Mouse (Mus musculus): ENCODE results near the gene Pou5f1. TPM values are rescaled to one million over a fixed set of nuclear protein-coding genes. Genes with fewer than 3 reads are reported as not detected.
A peak's percentile ranks its signal among the peaks of the same experiment; 100 is the strongest.

Pou5f1 gene
- total RNA-seq, 2 experiments from 2014 or later, result not detected

DNA sequence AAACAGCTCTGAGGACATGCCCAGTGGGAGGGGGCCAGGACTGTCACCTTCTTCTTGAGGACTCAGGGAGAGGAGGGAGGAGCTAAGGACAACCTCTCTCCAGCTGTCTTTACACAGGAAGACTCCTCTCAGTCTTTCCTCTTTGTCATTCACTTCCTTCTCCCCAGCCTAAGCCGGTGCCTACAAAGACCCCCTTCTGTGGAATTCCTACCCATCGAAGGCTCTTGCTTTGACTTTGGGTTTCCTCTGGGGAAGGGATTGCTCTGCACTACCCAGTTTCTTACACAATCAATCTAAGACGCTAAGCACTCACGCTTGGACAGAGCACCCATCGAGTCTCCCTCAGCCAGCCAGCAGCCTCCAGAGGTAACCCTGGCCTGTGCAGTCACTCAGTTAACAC lies 42.8 kb downstream of the Pou5f1 start:
- no peak for ATAC-seq (replicated peaks; ENCODE audit: poor library complexity, severe bottlenecking)

DNA sequence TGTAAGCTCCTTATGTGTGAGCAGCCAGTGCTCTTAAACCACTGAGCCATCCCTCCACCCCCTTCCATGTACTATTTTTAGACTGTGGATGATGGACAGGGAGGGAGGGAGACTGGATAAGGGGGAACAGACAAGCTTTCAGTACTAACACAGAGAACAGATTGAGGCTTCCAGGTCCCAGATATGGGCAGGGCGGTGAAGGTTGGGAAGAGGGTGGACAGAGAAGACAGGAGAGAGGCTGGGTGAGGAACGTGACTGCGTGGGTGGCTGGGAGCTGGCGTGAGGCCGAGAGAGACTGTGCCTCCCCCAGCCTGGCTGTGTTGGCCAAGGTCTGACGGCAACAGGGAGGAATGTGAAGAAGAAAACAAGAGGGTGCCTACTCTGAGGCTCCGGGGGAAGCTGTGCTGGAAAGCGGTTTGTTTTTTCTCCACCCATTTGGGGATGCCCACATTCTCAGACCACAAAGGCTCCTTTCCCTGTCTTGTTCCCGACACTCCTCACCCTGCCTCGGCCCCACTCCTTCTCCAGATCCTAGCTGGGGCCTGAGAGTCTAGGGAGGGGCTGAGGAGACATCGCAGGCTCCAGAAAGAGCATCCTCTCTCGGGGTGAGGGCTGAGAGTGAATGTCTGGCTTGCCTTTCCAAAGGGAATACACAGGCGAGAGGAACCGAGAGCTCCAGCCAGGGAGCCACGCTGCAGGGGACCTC lies 43.8 kb downstream of the Pou5f1 start:
- ATAC-seq (replicated peaks; ENCODE audit: poor library complexity, severe bottlenecking), result no peak

DNA sequence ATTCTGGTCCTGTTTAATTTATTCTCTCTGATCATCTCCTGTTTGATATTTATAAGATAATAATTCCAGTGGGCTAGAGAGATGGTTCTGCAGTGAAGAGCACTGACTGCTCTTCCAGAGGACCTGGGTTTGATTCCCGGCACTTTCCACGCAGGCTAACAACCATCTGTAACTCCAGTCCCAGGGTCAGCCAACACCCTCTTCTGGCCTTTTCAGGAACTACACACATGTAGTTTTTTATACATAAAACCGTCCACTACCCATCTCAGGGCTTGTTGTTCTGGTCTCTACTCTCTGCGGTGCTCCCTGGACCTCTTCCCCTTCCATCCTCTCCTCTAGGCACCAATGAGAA lies 44.3 kb downstream of the Pou5f1 start:
- no peak for ATAC-seq (replicated peaks; ENCODE audit: poor library complexity, severe bottlenecking)

DNA sequence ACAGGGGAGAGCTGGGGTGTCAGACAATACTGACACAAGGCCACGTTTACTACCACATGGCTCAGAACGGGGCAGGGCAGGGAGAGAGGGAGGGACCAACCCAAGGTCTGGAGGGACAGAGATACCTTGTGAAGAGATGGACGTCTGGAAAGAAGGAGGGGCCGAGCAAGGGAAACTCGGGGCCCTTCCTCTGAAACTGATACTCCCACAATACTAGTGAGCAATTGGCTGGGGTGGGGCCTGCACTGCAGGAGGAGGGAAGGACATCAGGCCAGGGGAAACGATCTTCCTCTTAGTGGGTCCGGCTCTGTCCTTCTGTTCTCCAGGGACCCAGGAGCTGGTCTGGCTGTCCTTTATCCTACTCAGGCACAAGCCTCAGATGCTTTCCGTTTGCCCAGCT lies 45.1 kb downstream of the Pou5f1 start:
- no peak for ATAC-seq (replicated peaks; ENCODE audit: poor library complexity, severe bottlenecking)

DNA sequence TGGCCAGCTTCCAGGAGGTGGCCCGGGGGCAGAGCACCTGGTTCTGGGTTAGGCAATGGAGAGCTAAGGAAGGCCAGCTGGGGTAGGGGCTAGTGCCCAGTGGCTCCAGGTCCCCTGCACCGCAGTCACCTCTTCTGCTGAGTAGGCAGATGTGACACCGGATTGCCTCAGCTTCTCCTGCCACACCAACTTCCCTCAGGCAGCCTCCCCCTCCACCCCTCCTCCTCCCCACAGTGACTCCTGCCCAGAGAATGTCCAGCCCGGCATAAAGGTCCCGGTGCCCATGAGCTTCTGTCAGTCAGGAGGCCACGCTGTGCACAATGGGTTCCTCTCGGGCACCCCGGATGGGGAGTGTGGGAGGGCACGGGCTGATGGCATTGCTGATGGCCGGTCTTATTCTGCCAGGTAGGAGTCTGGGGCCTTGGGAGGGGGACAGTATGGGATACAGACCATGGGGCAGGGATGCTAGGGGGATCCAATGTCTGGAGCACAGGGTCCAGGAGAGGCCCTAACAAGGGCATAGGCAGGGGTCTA lies 46.1 kb downstream of the Pou5f1 start, which contains the start of gene Cdsn:
TSS of gene Cdsn (plus strand) at position 248 of the 534 bp plus-strand sequence.
- no peak for ATAC-seq (replicated peaks; ENCODE audit: poor library complexity, severe bottlenecking)

DNA sequence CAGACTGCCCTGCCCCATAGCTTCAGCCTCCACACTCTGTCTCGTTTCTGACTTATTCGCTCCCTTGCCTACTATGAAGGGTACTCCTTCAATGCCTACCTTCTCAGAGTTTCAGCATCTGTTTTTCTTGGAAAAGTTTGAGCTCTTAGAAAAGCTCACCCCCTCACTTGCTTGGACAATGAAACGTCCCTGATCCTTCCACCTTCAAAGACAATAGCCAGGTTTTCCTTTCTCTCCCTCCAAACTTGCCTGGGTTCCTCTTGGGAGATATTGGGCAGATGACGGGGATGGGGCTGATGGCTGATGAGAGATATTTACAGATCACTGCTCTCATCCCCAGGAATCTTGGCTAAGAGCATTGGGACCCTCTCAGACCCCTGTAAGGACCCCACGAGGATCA lies 48.5 kb downstream of the Pou5f1 start:
- no peak for ATAC-seq (replicated peaks; ENCODE audit: poor library complexity, severe bottlenecking)

DNA sequence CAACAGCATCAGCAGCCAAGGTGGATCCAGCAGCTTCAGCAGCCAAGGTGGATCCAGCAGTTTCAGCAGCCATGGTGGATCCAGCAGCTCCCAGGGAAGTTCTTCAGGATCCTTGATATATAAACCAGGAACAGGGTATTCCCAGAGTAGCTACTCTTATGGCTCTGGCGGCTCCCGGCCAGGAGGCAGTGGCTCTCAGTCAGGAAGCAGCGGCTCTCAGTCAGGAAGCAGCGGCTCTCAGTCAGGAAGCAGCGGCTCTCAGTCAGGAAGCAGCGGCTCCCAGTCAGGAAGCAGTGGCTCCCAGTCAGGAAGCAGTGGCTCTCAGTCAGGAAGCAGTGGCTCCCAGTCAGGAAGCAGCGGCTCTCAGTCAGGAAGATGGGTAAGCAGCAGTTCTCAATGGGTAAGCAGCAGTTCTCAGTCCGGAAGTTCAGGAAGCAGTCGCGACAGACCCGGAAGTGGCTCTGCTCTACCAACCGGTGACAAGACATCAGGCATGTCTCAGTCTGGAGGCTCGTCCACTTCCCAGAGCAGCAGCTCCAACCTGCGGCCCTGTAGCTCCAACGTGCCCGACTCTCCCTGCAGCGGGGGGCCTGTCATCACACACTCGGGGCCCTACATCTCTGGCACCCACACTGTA lies 49.1 kb downstream of the Pou5f1 start:
- no peak for ATAC-seq (replicated peaks; ENCODE audit: poor library complexity, severe bottlenecking)

DNA sequence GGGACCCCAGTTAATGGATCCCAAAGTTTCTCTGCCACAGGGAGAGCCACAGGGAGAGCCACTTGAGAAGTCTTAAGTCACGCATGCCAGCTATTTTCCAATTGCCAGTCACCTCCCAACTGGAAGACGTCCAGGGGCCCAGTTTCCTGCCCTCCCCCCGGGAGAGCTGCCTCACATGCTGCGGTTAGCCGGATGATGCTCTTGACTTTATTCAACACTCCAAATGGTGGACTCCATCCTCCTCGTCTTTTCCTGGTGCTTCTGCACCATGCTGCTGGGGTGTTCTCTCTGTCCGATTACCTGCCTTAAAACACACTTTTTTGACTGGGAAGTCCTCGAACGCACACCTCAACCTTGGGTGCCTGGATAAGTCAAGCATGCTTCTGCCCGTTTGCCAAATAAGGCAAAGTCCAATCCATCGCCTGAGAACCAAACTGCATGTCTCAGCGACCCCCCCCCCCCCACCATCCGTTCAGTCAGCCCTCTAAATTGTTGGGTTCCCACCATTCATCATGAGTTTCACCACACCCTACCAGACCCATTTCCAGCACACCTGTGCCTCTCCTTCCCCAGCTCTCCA lies 50.5 kb downstream of the Pou5f1 start:
- no peak for ATAC-seq (replicated peaks; ENCODE audit: poor library complexity, severe bottlenecking)

DNA sequence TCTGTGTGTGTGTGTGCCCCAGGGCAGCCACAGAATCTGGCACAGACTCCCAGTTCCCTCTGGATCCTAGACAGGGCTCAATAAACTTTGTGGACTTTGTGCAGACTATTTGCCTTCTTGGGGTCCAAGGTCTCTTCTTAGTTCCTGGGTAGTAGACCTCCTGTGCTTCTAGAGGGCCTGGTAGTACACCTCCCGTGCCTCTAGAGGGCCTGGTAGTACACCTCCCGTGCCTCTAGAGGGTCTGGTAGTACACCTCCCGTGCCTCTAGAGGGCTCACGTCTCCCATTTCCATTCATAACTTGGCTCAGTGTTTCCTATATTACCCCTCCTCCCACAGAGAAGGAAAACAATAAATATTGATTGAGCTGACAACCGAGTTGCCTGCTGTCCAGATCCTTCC lies 51.0 kb downstream of the Pou5f1 start:
- peak; percentile 76 for ATAC-seq (replicated peaks; ENCODE audit: poor library complexity, severe bottlenecking)

DNA sequence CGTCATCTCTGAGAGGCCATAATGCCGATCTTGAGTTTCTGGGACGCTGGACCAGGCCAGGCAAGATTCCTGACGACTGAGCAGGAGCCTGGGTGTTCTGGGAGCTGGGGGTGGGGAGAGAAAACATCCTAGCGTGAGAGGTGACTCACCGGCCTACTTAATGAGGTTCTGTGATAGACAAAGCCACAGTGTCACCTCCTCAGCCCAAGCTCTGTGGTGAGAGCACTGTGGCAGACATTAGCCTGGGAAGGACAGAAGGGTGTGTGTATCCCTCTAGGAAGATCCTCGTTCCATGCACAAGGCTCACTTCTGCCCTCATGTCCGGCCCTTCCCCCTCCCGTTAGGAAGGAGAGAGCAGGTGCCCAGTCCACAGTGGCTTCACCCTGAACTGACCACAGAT lies 51.5 kb downstream of the Pou5f1 start:
- ATAC-seq (replicated peaks; ENCODE audit: poor library complexity, severe bottlenecking), result no peak

DNA sequence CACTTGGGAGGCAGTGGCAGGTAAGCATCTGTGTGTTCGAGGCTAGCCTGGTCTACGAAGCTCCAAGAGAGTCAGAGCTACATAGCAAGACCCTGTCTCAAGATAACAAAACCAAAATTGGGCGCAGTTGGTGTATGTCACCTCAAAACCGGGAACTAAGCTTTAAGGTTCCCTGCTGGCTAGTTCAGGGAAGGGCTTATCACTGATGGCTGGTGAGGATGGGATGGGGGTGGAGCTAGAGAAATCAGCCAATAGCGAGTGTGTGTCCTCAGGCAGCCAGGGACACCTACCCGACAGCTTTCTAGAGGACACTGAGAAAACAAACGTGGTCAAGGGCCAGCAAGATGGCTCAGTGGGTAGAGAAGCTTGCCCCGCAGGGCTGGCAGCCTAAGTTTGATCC lies 52.4 kb downstream of the Pou5f1 start:
- no peak for ATAC-seq (replicated peaks; ENCODE audit: poor library complexity, severe bottlenecking)

Other genes with a start within 250 kb of the Pou5f1 start
- gene H2-D1, start 243.3 kb upstream of the Pou5f1 start, total RNA-seq (2014; fragmentation: Nextera tagmentation), result 275 and 369 TPM in 2 replicates
- 399 and 416 TPM in 2 replicates for gene H2-D1, start 243.3 kb upstream of the Pou5f1 start, total RNA-seq (2017)
- gene H2-Q1, start 185.6 kb upstream of the Pou5f1 start, total RNA-seq (2014; fragmentation: Nextera tagmentation), result not detected in 2 replicates
- not detected in 2 replicates for gene H2-Q1, start 185.6 kb upstream of the Pou5f1 start, total RNA-seq (2017)
- 0.45 TPM in 1 of 2 replicates, not detected in the other for gene H2-Q2, start 163.8 kb upstream of the Pou5f1 start, total RNA-seq (2014; fragmentation: Nextera tagmentation)
- gene H2-Q2, start 163.8 kb upstream of the Pou5f1 start, total RNA-seq (2017), result not detected in 2 replicates
- 8.3 and 15.5 TPM in 2 replicates for gene H2-Q4, start 126.4 kb upstream of the Pou5f1 start, total RNA-seq (2014; fragmentation: Nextera tagmentation)
- gene H2-Q4, start 126.4 kb upstream of the Pou5f1 start, total RNA-seq (2017), result 19.5 and 23.4 TPM in 2 replicates
- gene H2-Q6, start 81.2 kb upstream of the Pou5f1 start, total RNA-seq (2014; fragmentation: Nextera tagmentation), result 23.1 and 29.0 TPM in 2 replicates
- 30.8 and 35.5 TPM in 2 replicates for gene H2-Q6, start 81.2 kb upstream of the Pou5f1 start, total RNA-seq (2017)
- gene H2-Q7, start 66.9 kb upstream of the Pou5f1 start, total RNA-seq (2014; fragmentation: Nextera tagmentation), result 27.4 and 32.8 TPM in 2 replicates
- 21.9 and 31.9 TPM in 2 replicates for gene H2-Q7, start 66.9 kb upstream of the Pou5f1 start, total RNA-seq (2017)
- gene H2-Q10, start 35.9 kb upstream of the Pou5f1 start, total RNA-seq (2014; fragmentation: Nextera tagmentation), result 0.36 and 1.0 TPM in 2 replicates
- gene H2-Q10, start 35.9 kb upstream of the Pou5f1 start, total RNA-seq (2017), result 0.22 TPM in 1 of 2 replicates, not detected in the other
- gene Tcf19, start 10.8 kb downstream of the Pou5f1 start, total RNA-seq (2014; fragmentation: Nextera tagmentation), result 20.3 and 23.9 TPM in 2 replicates
- gene Tcf19, start 10.8 kb downstream of the Pou5f1 start, total RNA-seq (2017), result 5.3 and 8.6 TPM in 2 replicates
- gene Cchcr1, start 11.1 kb downstream of the Pou5f1 start, total RNA-seq (2014; fragmentation: Nextera tagmentation), result 1.0 and 14.4 TPM in 2 replicates
- gene Cchcr1, start 11.1 kb downstream of the Pou5f1 start, total RNA-seq (2017), result 2.7 and 5.3 TPM in 2 replicates
- gene Psors1c2, start 27.2 kb downstream of the Pou5f1 start, total RNA-seq (2014; fragmentation: Nextera tagmentation), result not detected in 2 replicates
- gene Psors1c2, start 27.2 kb downstream of the Pou5f1 start, total RNA-seq (2017), result not detected in 2 replicates
- gene Cdsn, start 46.1 kb downstream of the Pou5f1 start, total RNA-seq (2014; fragmentation: Nextera tagmentation), result not detected in 2 replicates
- gene Cdsn, start 46.1 kb downstream of the Pou5f1 start, total RNA-seq (2017), result not detected in 2 replicates
- gene 2300002M23Rik, start 61.4 kb downstream of the Pou5f1 start, total RNA-seq (2014; fragmentation: Nextera tagmentation), result not detected in 2 replicates
- not detected in 2 replicates for gene 2300002M23Rik, start 61.4 kb downstream of the Pou5f1 start, total RNA-seq (2017)
- not detected in 2 replicates for gene Sfta2, start 95.5 kb downstream of the Pou5f1 start, total RNA-seq (2014; fragmentation: Nextera tagmentation)
- gene Sfta2, start 95.5 kb downstream of the Pou5f1 start, total RNA-seq (2017), result not detected in 2 replicates
- gene Gm9573, start 120.6 kb downstream of the Pou5f1 start, total RNA-seq (2014; fragmentation: Nextera tagmentation), result not detected in 2 replicates
- not detected in 2 replicates for gene Gm9573, start 120.6 kb downstream of the Pou5f1 start, total RNA-seq (2017)
- not detected in 2 replicates for gene Mucl3, start 137.7 kb downstream of the Pou5f1 start, total RNA-seq (2014; fragmentation: Nextera tagmentation)
- not detected in 2 replicates for gene Mucl3, start 137.7 kb downstream of the Pou5f1 start, total RNA-seq (2017)
- 7.3 and 30.1 TPM in 2 replicates for gene Vars2, start 161.6 kb downstream of the Pou5f1 start, total RNA-seq (2014; fragmentation: Nextera tagmentation)
- gene Vars2, start 161.6 kb downstream of the Pou5f1 start, total RNA-seq (2017), result 7.8 and 16.2 TPM in 2 replicates
- 20.3 and 41.9 TPM in 2 replicates for gene Gtf2h4, start 167.7 kb downstream of the Pou5f1 start, total RNA-seq (2014; fragmentation: Nextera tagmentation)
- gene Gtf2h4, start 167.7 kb downstream of the Pou5f1 start, total RNA-seq (2017), result 32.6 and 40.4 TPM in 2 replicates
- not detected in 2 replicates for gene Ddr1, start 198.6 kb downstream of the Pou5f1 start, total RNA-seq (2014; fragmentation: Nextera tagmentation)
- gene Ddr1, start 198.6 kb downstream of the Pou5f1 start, total RNA-seq (2017), result not detected in 2 replicates

All from granulocyte monocyte progenitor cell, adult 5-6 weeks (primary cell).